Mouse (Mus musculus): ENCODE measurements around the gene Arih1.

- TF ChIP-seq POLR2A (IDR thresholded peaks at IDR 0.05; ENCODE audit: borderline replicate concordance, control insufficient read depth, low read depth, low read length) (no peak), CTCF (IDR thresholded peaks at IDR 0.05; ENCODE audit: control insufficient read depth, insufficient read depth, low read length) (no peak)
Measured at GRCm38 (mm10) chr9:59387461-59387860, 99.0 kb downstream of the Arih1 start.

Measured in bone marrow, adult 2 months (tissue).